Mouse (Mus musculus) retina, postnatal 7 days (tissue): ENCODE measurements around the gene Wnt8b.

ENCODE experiments used
- DNase-seq: peaks from one replicate; pipeline ENCODE4 v3.0.0-alpha.2; 2012; ENCODE audit warnings: low read depth, low spot score

Gene Wnt8b

DNA sequence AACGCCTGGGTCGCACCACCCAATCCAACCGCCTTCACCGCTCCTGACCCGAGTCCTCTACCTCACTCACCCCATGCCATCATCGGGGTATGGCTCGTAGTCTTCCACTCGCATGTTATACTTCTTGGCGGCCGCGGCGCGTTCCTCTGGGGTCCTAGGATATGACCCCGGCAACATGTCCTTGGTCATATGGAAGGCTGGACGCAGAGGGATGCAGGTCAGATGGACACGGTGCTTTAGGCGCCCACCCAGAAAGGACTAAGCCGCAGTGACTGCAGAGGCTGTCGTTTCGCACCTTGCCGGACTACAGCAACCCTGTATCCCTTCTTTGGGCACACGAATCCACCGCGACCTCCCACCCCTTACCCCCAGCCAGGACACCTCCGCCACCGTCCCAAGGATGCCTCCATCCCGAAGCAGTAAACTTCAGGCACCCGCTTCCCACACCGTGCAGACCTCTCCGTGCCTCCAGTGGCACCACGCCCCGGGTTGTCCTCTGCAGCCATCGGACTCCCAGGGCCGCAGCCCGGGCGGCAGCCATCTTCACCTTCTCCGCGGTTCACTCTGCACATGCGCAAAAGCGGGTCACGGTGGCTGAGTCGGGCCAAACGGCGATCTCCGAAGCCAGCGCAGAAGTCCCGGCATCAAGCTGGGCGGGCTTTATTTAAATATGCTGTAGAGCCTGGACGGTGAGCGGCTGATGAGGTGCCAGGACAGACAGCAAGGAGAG, 61.8 kb downstream of the Wnt8b start, which contains the start of gene Ndufb8:
Gene Ndufb8 (minus strand): TSS at position 580 of the 730 bp plus-strand sequence.
- peak; percentile 90 for DNase-seq

DNA sequence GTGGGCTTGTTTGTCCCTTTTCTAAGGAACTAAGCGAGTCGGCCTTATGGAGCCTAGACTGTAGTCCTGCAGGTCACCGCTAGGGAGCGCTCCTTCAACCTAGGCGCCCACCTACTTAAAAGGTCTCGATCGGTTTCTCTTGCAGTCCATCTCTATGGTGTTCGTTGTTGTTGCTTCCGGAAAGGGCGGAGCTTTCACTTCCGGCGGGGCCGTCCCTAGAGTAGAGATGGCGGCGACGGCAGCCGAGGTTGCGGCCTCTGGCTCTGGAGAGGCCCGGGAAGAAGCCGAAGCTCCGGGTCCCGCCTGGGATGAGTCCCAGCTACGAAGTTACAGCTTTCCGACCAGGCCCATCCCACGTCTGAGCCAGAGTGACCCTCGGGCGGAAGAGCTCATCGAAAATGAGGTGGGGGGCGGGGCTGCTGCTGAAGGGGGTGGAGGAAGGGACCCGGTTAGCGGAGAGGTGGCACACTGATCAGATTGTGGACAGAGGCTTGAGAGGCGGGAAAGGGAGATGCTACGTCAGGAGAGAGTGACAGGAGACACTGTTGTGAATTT, 69.5 kb downstream of the Wnt8b start, which contains the start of gene Hif1an:
Gene Hif1an (plus strand): TSS at position 199 of the 555 bp plus-strand sequence.
- peak; percentile 95 for DNase-seq
